Mouse (Mus musculus) hindbrain, embryonic 16.5 days (tissue): ENCODE data around the gene Atg4c. TPM values are rescaled to one million over a fixed set of nuclear protein-coding genes. Genes with fewer than 3 reads are reported as not detected.
A peak's percentile ranks its signal among the peaks of the same experiment; 100 is the strongest.

Experiments
- ATAC-seq: fragments of 200-750 bp; cut with Nextera tagmentation; 2 replicates; pipeline ENCODE4 v1.8.0; 2017; ENCODE audit warnings: moderate TSS enrichment, moderate library complexity
- H3K27ac ChIP-seq: fragments of 300-500 bp; sonication (generic); 2 replicates; pipeline ENCODE4 v1.5.1; 2014; ENCODE audit warnings: low read depth, mild to moderate bottlenecking, control low read depth, low read length, moderate library complexity
- H3K27me3 ChIP-seq: fragments of 300-500 bp; sonication (generic); replicated peaks from 2 replicates; pipeline ENCODE4 v1.6.1; 2014; ENCODE audit warnings: low read length; ENCODE audit not compliant: control insufficient read depth, insufficient read depth
- H3K36me3 ChIP-seq: fragments of 300-500 bp; sonication (generic); 2 replicates; pipeline ENCODE4 v1.6.1; 2014; ENCODE audit warnings: mild to moderate bottlenecking, low read length, moderate library complexity, mixed read lengths; ENCODE audit not compliant: control insufficient read depth, insufficient read depth
- H3K4me1 ChIP-seq: fragments of 300-500 bp; sonication (generic); 2 replicates; pipeline ENCODE4 v1.6.1; 2014; ENCODE audit warnings: low read depth, low read length; ENCODE audit not compliant: control insufficient read depth, insufficient read depth
- H3K4me2 ChIP-seq: fragments of 300-500 bp; sonication (generic); 2 replicates; pipeline ENCODE4 v1.6.1; 2014; ENCODE audit warnings: mild to moderate bottlenecking, low read length, control low read depth, moderate library complexity
- H3K4me3 ChIP-seq: fragments of 300-500 bp; sonication (generic); 2 replicates; pipeline ENCODE4 v1.5.1; 2014; ENCODE audit warnings: mild to moderate bottlenecking, low read length, control low read depth, moderate library complexity
- H3K9ac ChIP-seq: fragments of 300-500 bp; sonication (generic); 2 replicates; pipeline ENCODE4 v1.6.1; 2014; ENCODE audit warnings: low read depth, mild to moderate bottlenecking, control low read depth, low read length, moderate library complexity
- H3K9me3 ChIP-seq: fragments of 300-500 bp; sonication (generic); 2 replicates; pipeline ENCODE4 v1.6.1; 2014; ENCODE audit warnings: mild to moderate bottlenecking, low read length, moderate library complexity; ENCODE audit not compliant: control insufficient read depth
- WGBS: fragments of 180-500 bp; shearing (Covaris S2); extraction: QIAGEN DNeasy Blood & Tissue Kit; methylation state at CpG from one replicate; pipeline ENCODE4 v1.1.7; 2014; 5-methylcytosine and 5-hydroxymethylcytosine counted together
- polyA plus RNA-seq: library from polyadenylated mRNA; unstranded; fragments of >200 nt; fragmentation: Nextera tagmentation; extraction: Ambion mirVana; gene quantifications from 2 replicates; pipeline ENCODE4 v1.2.1, GENCODE M21; 2015

Atg4c gene
- polyA plus RNA-seq, 1 experiment from 2014 or later: 20.7 TPM

GRCm38 (mm10) chr4:99163547-99163946 is 30.2 kb upstream of the Atg4c start:
- no peak overlapping the region for H3K27ac ChIP-seq
- no peaks in the 10 kb centered on the region for H3K27me3 ChIP-seq
- 13% methylated on average over 4 of the region's 4 CpGs for WGBS
- no peaks in the 10 kb centered on the region for H3K36me3 ChIP-seq
- no peak overlapping the region for H3K4me3 ChIP-seq
- peaks cover 6% of the 10 kb centered on the region for H3K4me1 ChIP-seq
- no peaks in the 10 kb centered on the region for H3K9me3 ChIP-seq
- H3K4me2 ChIP-seq: no peak overlapping the region
- no peak for ATAC-seq
- no peak overlapping the region for H3K9ac ChIP-seq

GRCm38 (mm10) chr4:99168869-99169268 is 24.9 kb upstream of the Atg4c start:
- Histone ChIP-seq H3K4me2 (no peak overlapping the region), H3K9me3 (no peaks in the 10 kb centered on the region), H3K4me3 (no peak overlapping the region), H3K9ac (no peak overlapping the region), H3K36me3 (no peaks in the 10 kb centered on the region), H3K4me1 (no peaks in the 10 kb centered on the region), H3K27ac (no peak overlapping the region), H3K27me3 (no peaks in the 10 kb centered on the region)
- no peak for ATAC-seq
- 95% methylated on average over 5 of the region's 5 CpGs for WGBS

DNA sequence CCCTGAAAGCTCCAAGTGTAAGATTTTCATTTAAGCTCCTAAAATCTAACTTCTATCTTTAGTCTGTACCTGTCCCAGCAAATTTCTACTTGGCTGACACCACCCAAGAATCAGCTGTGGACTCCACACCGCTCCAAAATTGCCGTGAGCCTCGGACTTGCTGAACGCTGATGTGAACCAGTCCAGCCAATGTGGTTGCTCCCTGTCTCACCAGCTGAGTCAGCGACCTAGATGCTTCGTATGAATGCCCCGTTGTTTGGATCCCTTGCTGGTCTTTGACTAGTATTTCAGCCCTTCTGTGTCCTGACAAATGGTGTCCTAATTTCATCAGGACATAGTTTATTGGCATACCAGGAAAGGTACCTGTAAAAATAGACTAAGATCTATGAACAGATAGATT is 19.5 kb upstream of the Atg4c start:
- Histone ChIP-seq H3K4me2 (no peak overlapping the region), H3K4me3 (no peak overlapping the region), H3K27ac (no peak overlapping the region), H3K9me3 (no peaks in the 10 kb centered on the region), H3K36me3 (no peaks in the 10 kb centered on the region), H3K4me1 (no peaks in the 10 kb centered on the region), H3K9ac (no peak overlapping the region), H3K27me3 (no peaks in the 10 kb centered on the region)
- no peak for ATAC-seq
- WGBS: 87% methylated on average over 7 of the region's 7 CpGs

- Histone ChIP-seq H3K4me1 (no peaks in the 10 kb centered on the region), H3K9ac (no peak overlapping the region), H3K27me3 (no peaks in the 10 kb centered on the region), H3K4me2 (no peak overlapping the region), H3K4me3 (no peak overlapping the region), H3K36me3 (no peaks in the 10 kb centered on the region), H3K9me3 (no peaks in the 10 kb centered on the region), H3K27ac (no peak overlapping the region)
- no peak for ATAC-seq
- 83% methylated on average over 7 of the region's 7 CpGs for WGBS
Observed at GRCm38 (mm10) chr4:99176841-99177240, 16.9 kb upstream of the Atg4c start.

GRCm38 (mm10) chr4:99177255-99177654 is 16.5 kb upstream of the Atg4c start:
- ATAC-seq: no peak
- WGBS: 81% methylated on average over 4 of the region's 4 CpGs
- Histone ChIP-seq H3K27me3 (no peaks in the 10 kb centered on the region), H3K36me3 (no peaks in the 10 kb centered on the region), H3K27ac (no peak overlapping the region), H3K4me1 (no peaks in the 10 kb centered on the region), H3K4me2 (no peak overlapping the region), H3K9me3 (no peaks in the 10 kb centered on the region), H3K9ac (no peak overlapping the region), H3K4me3 (no peak overlapping the region)

DNA sequence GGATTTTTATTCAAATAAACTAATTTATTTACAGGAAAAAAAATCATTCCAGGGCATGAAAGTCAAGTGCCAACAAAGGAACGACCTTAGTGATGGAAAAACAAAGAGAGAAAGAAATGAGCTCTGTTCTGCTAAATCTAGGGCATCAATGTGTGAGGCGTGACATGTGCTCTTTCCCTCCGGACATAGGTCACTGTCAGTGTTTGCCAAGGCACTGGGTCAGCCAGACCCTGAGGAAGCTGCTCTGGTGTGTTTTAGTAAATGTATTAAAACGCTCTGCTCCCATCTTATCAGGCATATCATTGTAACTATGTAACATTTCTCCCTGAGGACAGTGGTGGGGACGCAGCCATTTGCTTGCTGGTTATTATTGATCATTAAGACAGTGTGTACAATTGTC is 14.9 kb upstream of the Atg4c start:
- no peak overlapping the region for H3K4me3 ChIP-seq
- H3K36me3 ChIP-seq: no peaks in the 10 kb centered on the region
- H3K4me2 ChIP-seq: no peak overlapping the region
- H3K27me3 ChIP-seq: no peaks in the 10 kb centered on the region
- no peak for ATAC-seq
- no peak overlapping the region for H3K27ac ChIP-seq
- no peaks in the 10 kb centered on the region for H3K4me1 ChIP-seq
- no peak overlapping the region for H3K9ac ChIP-seq
- no peaks in the 10 kb centered on the region for H3K9me3 ChIP-seq
- WGBS: 61% methylated on average over 5 of the region's 5 CpGs

GRCm38 (mm10) chr4:99179446-99180120 is 14.2 kb upstream of the Atg4c start:
- no peak overlapping the region for H3K9ac ChIP-seq
- no peaks in the 10 kb centered on the region for H3K27me3 ChIP-seq
- H3K27ac ChIP-seq: no peak overlapping the region
- H3K36me3 ChIP-seq: no peaks in the 10 kb centered on the region
- WGBS: 63% methylated on average over 21 of the region's 21 CpGs
- H3K4me3 ChIP-seq: no peak overlapping the region
- no peak for ATAC-seq
- no peaks in the 10 kb centered on the region for H3K9me3 ChIP-seq
- H3K4me2 ChIP-seq: no peak overlapping the region
- H3K4me1 ChIP-seq: no peaks in the 10 kb centered on the region

- WGBS: 66% methylated on average over 5 of the region's 5 CpGs
- no peak for ATAC-seq
Observed at GRCm38 (mm10) chr4:99180921-99181320, 12.8 kb upstream of the Atg4c start.

DNA sequence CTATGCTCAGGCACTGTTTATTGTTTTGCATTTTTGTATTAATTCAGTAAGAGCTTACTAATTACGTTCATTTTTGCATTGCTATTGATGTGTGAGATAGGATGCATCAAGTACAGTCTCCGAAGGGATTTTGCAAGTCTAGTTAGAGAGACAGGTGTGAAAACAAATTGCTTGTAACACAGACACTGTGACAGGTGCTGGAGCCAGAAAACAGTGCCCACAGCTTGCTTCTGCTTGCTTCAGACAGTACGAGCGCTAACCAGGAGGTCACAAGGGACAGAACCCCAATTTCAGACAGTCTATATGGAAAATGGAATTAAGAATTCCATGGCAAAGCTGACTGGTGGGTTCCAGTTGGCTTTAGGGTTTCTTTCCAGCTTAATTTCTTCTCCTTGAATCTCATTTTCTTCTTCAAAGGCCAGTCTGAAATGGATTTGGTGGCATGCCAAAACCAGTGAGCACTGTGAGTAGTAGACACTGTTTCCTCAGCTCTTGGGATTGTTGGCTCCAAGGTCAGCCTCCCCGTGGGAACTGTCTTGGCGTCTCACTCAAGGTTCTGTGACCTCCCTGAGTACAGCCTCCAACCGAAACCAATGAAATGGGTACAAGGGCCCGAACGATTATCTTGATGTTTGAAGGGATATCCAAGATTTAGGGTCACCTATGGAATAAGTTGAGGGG is 11.9 kb upstream of the Atg4c start:
- H3K4me3 ChIP-seq: no peak overlapping the region
- no peak overlapping the region for H3K27ac ChIP-seq
- no peaks in the 10 kb centered on the region for H3K36me3 ChIP-seq
- ATAC-seq: peak; percentile 72; the same call in 1 of the 2 replicates
- H3K27me3 ChIP-seq: no peaks in the 10 kb centered on the region
- no peak overlapping the region for H3K9ac ChIP-seq
- no peak overlapping the region for H3K4me2 ChIP-seq
- H3K9me3 ChIP-seq: no peaks in the 10 kb centered on the region
- H3K4me1 ChIP-seq: no peaks in the 10 kb centered on the region
- 58% methylated on average over 9 of the region's 9 CpGs for WGBS

More at GRCm38 (mm10) chr4:99180921-99181320, 12.8 kb upstream of the Atg4c start:
- Histone ChIP-seq H3K36me3 (no peaks in the 10 kb centered on the region), H3K9me3 (no peaks in the 10 kb centered on the region), H3K4me3 (no peak overlapping the region), H3K4me1 (no peaks in the 10 kb centered on the region), H3K4me2 (no peak overlapping the region), H3K27ac (no peak overlapping the region), H3K27me3 (no peaks in the 10 kb centered on the region), H3K9ac (no peak overlapping the region)
